Mouse (Mus musculus) forebrain, embryonic 16.5 days (tissue): ENCODE results near the gene Gm49333. TPM values are rescaled to one million over a fixed set of nuclear protein-coding genes. Genes with fewer than 3 reads are reported as not detected.

ENCODE experiments used
- ATAC-seq: fragments of 200-750 bp; cut with Nextera tagmentation; 2 replicates; pipeline ENCODE4 v1.8.0; 2017; ENCODE audit warnings: mild to moderate bottlenecking, moderate library complexity
- H3K27ac ChIP-seq: fragments of 300-500 bp; sonication (generic); 2 replicates; pipeline ENCODE4 v1.5.1; 2014; ENCODE audit warnings: low read length, control low read depth
- H3K27me3 ChIP-seq: fragments of 300-500 bp; sonication (generic); replicated peaks from 2 replicates; pipeline ENCODE4 v1.6.1; 2014; ENCODE audit warnings: low read length; ENCODE audit not compliant: control insufficient read depth, insufficient read depth
- H3K36me3 ChIP-seq: fragments of 300-500 bp; sonication (generic); 2 replicates; pipeline ENCODE4 v1.6.1; 2014; ENCODE audit not compliant: control insufficient read depth, insufficient read depth
- H3K4me1 ChIP-seq: fragments of 300-500 bp; sonication (generic); replicated peaks from 2 replicates; pipeline ENCODE4 v1.6.1; 2014; ENCODE audit warnings: low read length; ENCODE audit not compliant: control insufficient read depth, insufficient read depth
- H3K4me2 ChIP-seq: fragments of 300-500 bp; sonication (generic); 2 replicates; pipeline ENCODE4 v1.6.1; 2014; ENCODE audit warnings: mild to moderate bottlenecking, low read length, control low read depth
- H3K4me3 ChIP-seq: fragments of 300-500 bp; sonication (generic); replicated peaks from 2 replicates; pipeline ENCODE4 v1.5.1; 2014; ENCODE audit warnings: mild to moderate bottlenecking, low read length, control low read depth
- H3K9ac ChIP-seq: fragments of 300-500 bp; sonication (generic); replicated peaks from 2 replicates; pipeline ENCODE4 v1.6.1; 2014; ENCODE audit warnings: low read depth, low read length, control low read depth
- H3K9me3 ChIP-seq: fragments of 300-500 bp; sonication (generic); 2 replicates; pipeline ENCODE4 v1.6.1; 2016; ENCODE audit warnings: low read length; ENCODE audit not compliant: control insufficient read depth
- WGBS: fragments of 180-500 bp; shearing (Covaris S2); extraction: QIAGEN DNeasy Blood & Tissue Kit; methylation state at CpG from one replicate; pipeline ENCODE4 v1.1.7; 2014; 5-methylcytosine and 5-hydroxymethylcytosine counted together
- polyA plus RNA-seq: library from polyadenylated mRNA; unstranded; fragments of >200 nt; fragmentation: Nextera tagmentation; extraction: Ambion mirVana; gene quantifications from 2 replicates; pipeline ENCODE4 v1.2.1, GENCODE M21; 2015

Gm49333 gene
- polyA plus RNA-seq, result not detected in 2 replicates

DNA sequence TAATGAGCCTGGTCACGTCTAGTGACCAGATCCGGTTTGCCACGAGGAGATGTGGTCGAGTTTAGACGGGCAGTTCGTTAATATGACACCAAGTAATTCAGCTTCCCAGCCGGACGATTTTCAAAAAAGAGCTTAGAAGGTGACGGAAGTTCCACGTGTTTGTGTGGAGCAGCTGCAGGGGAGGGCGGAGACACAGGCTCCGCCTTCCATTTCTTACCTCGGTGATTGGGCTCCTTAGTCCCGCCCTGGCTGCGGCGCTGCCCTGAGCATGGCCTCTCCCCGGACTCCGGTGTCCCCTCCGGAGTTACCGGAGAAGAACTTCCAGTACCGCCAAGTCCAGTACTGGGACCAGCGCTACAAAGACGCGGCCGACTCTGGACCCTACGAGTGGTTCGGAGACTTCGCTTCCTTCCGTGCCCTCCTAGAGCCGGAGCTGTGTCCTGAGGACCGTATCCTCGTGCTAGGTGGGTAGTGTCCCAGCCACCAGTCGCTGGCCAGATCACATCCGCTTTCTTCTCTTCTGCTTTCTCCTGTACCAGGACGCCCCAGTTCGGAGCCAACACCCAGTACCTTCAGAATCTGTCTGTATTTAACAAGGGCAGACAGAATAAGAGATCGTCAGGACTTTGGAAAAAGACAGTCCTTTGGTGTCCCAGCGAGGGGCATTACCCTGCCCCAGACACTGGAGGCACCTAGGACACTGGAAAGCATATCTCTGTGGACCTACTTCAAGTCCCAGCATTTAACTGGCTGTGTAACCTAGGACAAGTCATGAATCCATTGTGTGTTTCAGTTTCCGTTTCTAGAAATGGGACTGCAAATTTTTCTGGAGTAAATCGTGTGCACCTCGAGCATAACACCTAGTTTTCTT, at the start of gene Gm49333, which contains the start of the genes Eef1akmt4 and Alg3:
TSS of gene Gm49333 (plus strand) at position 254 of the 871 bp plus-strand sequence.
TSS of gene Eef1akmt4 (plus strand) at position 237 of the 871 bp plus-strand sequence.
TSS of gene Alg3 (minus strand) at position 379 of the 871 bp plus-strand sequence.
- H3K36me3 ChIP-seq, result peaks cover 6% of the 10 kb centered on the region; the same call in 1 of the 2 replicates
- H3K27me3 ChIP-seq, result no peaks in the 10 kb centered on the region
- peak within 1 kb of the TSS; percentile 69 for H3K27ac ChIP-seq
- H3K9me3 ChIP-seq, result no peaks in the 10 kb centered on the region
- peak; percentile 95 for ATAC-seq
- peak within 1 kb of the TSS; percentile 54 for H3K4me3 ChIP-seq
- H3K4me2 ChIP-seq, result peak within 1 kb of the TSS; percentile 99
- peaks cover 17% of the 10 kb centered on the region for H3K4me1 ChIP-seq
- peak within 1 kb of the TSS; percentile 71 for H3K9ac ChIP-seq
- 1% methylated on average over 41 of the region's 41 CpGs for WGBS

GRCm38 (mm10) chr16:20565075-20565474, 46.3 kb upstream of the Gm49333 start:
- Histone ChIP-seq H3K9ac (no peak overlapping the region), H3K27me3 (no peaks in the 10 kb centered on the region), H3K4me3 (no peak overlapping the region), H3K9me3 (no peaks in the 10 kb centered on the region), H3K4me2 (no peak overlapping the region), H3K27ac (no peak overlapping the region), H3K36me3 (peaks cover 25% of the 10 kb centered on the region), H3K4me1 (no peaks in the 10 kb centered on the region)
- ATAC-seq, result 0 out of 2 replicates have a peak, but pooled peaks have one; percentile 31
- WGBS, result 65% methylated on average over 1 of the region's 1 CpGs

- WGBS, result under 1% methylated on average over 23 of the region's 24 CpGs
- ATAC-seq, result peak; percentile 67
- Histone ChIP-seq H3K27me3 (peaks cover 30% of the 10 kb centered on the region), H3K4me2 (peak within 1 kb of the TSS; percentile 71), H3K4me3 (peak within 1 kb of the TSS; percentile 62), H3K36me3 (no peaks in the 10 kb centered on the region), H3K9me3 (no peaks in the 10 kb centered on the region), H3K9ac (peak within 1 kb of the TSS; percentile 64), H3K4me1 (peaks cover 24% of the 10 kb centered on the region), H3K27ac (no peak within 1 kb of the TSS)
Measured at GRCm38 (mm10) chr16:20589366-20589938, 22.0 kb upstream of the Gm49333 start, which contains the start of gene Vwa5b2. TSS of gene Vwa5b2 (plus strand) at chr16:20589471.

DNA sequence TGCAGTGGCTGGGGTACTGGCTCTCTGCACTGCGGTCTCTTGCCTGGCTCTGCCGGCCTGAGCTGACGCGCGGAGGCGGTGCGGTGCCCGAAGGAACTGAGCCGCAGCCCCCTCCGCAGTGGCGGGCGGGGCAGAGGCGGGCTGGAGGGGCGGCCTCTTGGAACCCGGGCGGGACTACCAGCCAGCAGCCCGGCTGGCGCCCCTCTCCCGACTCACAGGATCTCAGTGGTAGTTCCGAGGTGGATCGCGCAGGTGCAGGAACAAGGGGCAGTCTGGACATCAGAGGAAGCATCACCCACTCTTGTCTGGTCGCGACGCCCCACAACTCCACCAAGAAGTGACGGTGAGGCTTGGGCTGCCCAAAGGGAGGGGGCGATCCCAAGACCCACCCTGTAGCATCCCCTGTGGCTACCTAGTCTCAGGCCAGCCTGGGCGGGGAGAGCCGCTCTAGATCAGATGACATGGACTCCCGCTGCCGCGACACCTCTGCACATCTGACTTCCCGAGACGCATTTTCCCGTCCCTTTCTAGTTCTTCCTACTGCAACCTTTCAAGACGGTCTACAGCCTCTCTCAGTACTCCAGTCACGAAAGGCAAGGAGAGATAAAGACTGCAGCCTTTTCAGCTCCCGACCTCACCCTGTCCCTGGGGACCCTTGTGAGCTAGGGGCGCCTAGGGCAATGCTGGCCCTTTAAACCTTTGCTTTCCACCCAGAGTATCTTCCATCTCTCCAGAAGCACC, 21.3 kb upstream of the Gm49333 start:
- Histone ChIP-seq H3K36me3 (no peaks in the 10 kb centered on the region), H3K9ac (peak overlapping the region; percentile 64), H3K4me1 (peaks cover 24% of the 10 kb centered on the region), H3K27me3 (peaks cover 30% of the 10 kb centered on the region), H3K27ac (no peak overlapping the region), H3K4me2 (peak overlapping the region; percentile 71), H3K9me3 (no peaks in the 10 kb centered on the region), H3K4me3 (peak overlapping the region; percentile 62)
- peak; percentile 86 for ATAC-seq
- under 1% methylated on average over 38 of the region's 39 CpGs for WGBS

GRCm38 (mm10) chr16:20590680-20591038, 20.8 kb upstream of the Gm49333 start:
- no peaks in the 10 kb centered on the region for H3K36me3 ChIP-seq
- WGBS, result under 1% methylated on average over 17 of the region's 17 CpGs
- H3K9me3 ChIP-seq, result no peaks in the 10 kb centered on the region
- H3K4me1 ChIP-seq, result peaks cover 24% of the 10 kb centered on the region
- ATAC-seq, result 0 out of 2 replicates have a peak, but pooled peaks have one; percentile 3
- H3K4me3 ChIP-seq, result peak overlapping the region; percentile 62
- peaks cover 30% of the 10 kb centered on the region for H3K27me3 ChIP-seq
- peak overlapping the region; percentile 64; the same call in 1 of the 2 replicates for H3K9ac ChIP-seq
- no peak overlapping the region for H3K27ac ChIP-seq
- peak overlapping the region; percentile 71 for H3K4me2 ChIP-seq

DNA sequence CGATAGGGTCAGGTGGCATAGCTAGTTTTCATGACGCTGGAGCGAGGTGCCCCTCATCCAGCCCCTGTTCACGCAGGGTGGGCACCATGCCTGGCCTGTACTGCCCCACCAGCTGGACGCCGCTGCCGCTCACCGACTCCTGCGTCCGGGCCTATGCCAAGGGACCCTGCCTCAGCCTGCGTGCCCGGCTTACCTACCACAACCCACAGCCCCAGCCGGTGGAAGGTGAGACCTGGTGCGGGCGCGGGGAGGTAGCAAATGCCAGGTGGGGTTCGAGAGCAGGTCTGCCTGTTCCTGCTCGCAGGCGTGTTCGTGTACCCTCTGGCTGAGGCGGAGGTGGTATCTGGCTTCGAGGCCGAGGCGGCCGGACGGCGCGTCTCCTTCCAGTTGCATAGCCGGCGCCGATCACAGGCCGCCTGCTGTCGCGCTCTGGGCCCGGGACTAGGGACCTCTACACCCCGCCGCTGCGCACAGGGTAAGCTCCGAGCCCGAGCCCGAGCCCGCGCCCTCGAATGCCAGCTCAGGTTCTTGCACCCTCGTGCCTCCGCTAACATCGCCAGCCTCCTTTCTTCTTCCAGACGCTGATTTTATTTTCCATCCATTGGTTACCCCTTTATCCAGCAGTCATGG, 20.2 kb upstream of the Gm49333 start:
- Histone ChIP-seq H3K4me1 (peaks cover 24% of the 10 kb centered on the region), H3K27me3 (peaks cover 30% of the 10 kb centered on the region)
- ATAC-seq, result no peak

DNA sequence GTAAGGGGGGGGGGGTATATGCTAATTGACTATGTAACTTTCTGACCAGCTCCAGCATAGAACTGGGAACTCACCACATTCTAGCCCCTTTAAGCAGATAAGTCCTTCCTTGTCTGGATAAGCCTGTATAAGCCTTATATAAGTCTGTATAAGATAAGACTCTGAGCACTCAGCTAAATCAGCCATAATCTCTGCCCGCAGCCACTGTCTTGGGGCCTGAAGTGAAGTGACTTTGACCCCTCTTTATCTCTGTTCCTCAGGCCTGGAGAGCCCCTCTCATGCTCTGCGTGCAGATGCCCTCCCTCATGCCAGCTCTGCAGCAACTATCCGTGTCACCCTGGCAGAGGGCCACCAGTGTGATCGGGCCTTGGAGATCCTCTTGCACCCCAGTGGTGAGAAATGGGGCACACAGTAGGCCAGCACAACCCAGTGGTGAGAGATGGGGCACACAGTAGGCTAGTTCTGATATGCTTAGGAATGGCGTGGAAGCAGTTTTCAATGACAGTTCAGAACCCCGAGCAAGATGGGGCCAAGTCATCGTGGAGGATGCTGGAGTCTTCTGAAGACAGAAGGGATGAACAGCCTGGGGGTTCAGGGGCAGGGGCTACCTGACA, 16.2 kb upstream of the Gm49333 start:
- Histone ChIP-seq H3K27me3 (peaks cover 22% of the 10 kb centered on the region), H3K9me3 (no peaks in the 10 kb centered on the region), H3K4me3 (no peak overlapping the region), H3K27ac (no peak overlapping the region), H3K9ac (no peak overlapping the region), H3K4me2 (no peak overlapping the region), H3K36me3 (no peaks in the 10 kb centered on the region), H3K4me1 (peaks cover 12% of the 10 kb centered on the region)
- WGBS, result 85% methylated on average over 7 of the region's 7 CpGs
- no peak for ATAC-seq

More for the DNA sequence above, 20.2 kb upstream of the Gm49333 start:
- no peak overlapping the region for H3K9ac ChIP-seq
- no peak overlapping the region for H3K27ac ChIP-seq
- H3K36me3 ChIP-seq, result no peaks in the 10 kb centered on the region
- H3K4me2 ChIP-seq, result peak overlapping the region; percentile 22
- 4% methylated on average over 48 of the region's 48 CpGs for WGBS
- H3K9me3 ChIP-seq, result no peaks in the 10 kb centered on the region
- H3K4me3 ChIP-seq, result peak overlapping the region; percentile 3

GRCm38 (mm10) chr16:20595737-20596136, 15.7 kb upstream of the Gm49333 start:
- ATAC-seq, result no peak
- Histone ChIP-seq H3K4me2 (no peak overlapping the region), H3K4me1 (peaks cover 7% of the 10 kb centered on the region), H3K4me3 (no peak overlapping the region), H3K27ac (no peak overlapping the region), H3K9me3 (no peaks in the 10 kb centered on the region), H3K27me3 (peaks cover 17% of the 10 kb centered on the region), H3K36me3 (no peaks in the 10 kb centered on the region), H3K9ac (no peak overlapping the region)
- WGBS, result 91% methylated on average over 4 of the region's 4 CpGs
